Mouse (Mus musculus) G1E (cell line): ENCODE data around the gene Rbpj.

Source experiments
- CTCF ChIP-seq: IDR thresholded peaks from 2 replicates; pipeline ENCODE4 v1.5.1; 2012; ENCODE audit warnings: low read depth, low read length, inconsistent platforms, mixed read lengths
- GATA1 ChIP-seq: IDR thresholded peaks from 2 replicates; pipeline ENCODE4 v1.6.1; 2012; ENCODE audit warnings: borderline replicate concordance, low read length, inconsistent platforms, mixed read lengths
- POLR2AphosphoS5 ChIP-seq: IDR thresholded peaks from 2 replicates; pipeline ENCODE4 v1.6.1; 2012; ENCODE audit warnings: low read depth, low read length, inconsistent platforms; ENCODE audit not compliant: insufficient replicate concordance
- TAL1 ChIP-seq: conservative IDR thresholded peaks from 2 replicates; pipeline ENCODE4 v1.6.1; 2012; ENCODE audit warnings: low read depth, low read length, inconsistent platforms, mixed read lengths

DNA sequence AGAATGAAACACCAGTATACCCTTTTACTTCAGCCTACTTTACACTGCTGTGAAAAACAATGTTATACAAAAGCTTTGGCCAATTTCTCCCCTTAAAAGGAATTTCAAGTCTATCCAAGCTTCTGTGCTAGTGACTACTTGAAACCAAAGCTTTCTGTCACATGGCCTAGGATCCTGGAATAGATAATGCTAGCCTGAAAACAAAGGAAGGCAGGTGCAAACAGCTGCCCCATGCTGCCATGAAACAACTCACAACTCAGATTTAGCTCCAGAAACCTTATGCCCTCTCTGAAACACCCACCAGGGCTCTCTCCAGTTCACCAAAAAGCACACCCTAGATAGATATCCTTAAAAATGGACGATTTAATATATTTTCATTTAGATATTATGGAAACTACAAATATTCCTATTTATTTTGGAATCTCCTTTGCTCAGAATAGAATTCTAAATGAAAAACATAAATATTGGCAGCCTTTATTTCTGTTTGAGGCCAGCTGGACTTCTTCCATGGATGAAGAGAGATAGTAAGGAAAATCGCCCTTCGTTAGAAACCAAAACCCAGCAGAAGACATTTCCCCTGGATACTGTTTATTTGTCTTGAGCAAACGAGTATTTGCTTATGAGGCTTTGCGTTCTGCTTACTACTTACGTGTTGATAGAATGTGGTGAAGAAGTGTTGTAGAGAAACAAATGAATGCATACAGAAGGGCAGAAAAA, 91.8 kb downstream of the Rbpj start:
- TF ChIP-seq GATA1 (no peak), POLR2AphosphoS5 (no peak), CTCF (no peak), TAL1 (no peak)
